Mouse (Mus musculus) liver, embryonic 14.5 days (tissue): ENCODE results near the gene Skp1a.

Experiments used
- CTCF ChIP-seq: IDR thresholded peaks from 2 replicates; pipeline ENCODE4 v1.5.1; 2016; ENCODE audit warnings: antibody characterized with exemption, low read depth, control low read depth
- EP300 ChIP-seq: IDR thresholded peaks from 2 replicates; pipeline ENCODE4 v1.6.1; 2016; ENCODE audit warnings: antibody characterized with exemption, low read depth

- TF ChIP-seq CTCF (no peak), EP300 (no peak)
Observed at GRCm38 (mm10) chr11:52269841-52270240, 38.0 kb downstream of the Skp1a start.
